Mouse (Mus musculus): ENCODE measurements at regions not wholly inside any gene's neighbourhood (a gene's known extent, or its start where the extent isn't known, plus 50 kb on each side); places are given as distances from the start of the nearest gene placed in this dataset.

DNA sequence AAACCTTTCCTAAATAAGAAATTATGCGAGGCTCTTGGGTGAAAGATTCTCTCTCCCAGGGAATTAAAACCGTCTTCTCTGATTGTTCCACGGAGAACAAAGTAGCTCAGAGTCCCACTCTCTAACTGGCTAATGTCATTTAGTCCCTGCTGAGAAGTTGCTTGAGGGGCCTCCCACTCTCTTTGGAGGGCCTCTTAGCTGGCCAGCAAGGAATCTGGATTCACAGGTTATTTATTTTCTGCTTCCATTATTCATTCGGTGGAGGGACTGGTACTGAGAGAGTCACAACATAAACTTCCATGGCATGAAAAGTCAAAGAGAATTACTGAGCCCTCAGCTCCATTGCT, 210.8 kb downstream of the Mex3b start:
- no peak for DNase-seq

DNA sequence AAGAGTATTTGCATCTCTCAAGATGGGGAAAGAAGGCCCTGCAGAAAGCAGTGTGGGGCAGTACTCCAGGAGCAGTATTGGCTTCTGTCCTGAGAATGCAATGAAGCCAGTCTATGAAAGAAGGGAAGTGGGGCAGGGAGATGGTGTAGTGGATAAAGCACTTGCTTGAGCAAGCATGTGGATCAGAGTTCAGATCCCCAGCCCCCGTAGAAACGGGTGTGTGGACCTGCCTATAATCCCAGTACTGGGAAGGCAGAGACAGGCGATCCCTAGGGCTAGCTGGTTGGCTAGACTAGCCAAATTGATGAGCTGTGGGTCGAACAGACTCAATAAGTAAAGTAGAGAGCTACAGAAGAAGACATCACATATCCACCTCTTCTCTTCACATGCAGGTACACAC, 211.6 kb downstream of the Mex3b start:
- DNase-seq = no peak

DNA sequence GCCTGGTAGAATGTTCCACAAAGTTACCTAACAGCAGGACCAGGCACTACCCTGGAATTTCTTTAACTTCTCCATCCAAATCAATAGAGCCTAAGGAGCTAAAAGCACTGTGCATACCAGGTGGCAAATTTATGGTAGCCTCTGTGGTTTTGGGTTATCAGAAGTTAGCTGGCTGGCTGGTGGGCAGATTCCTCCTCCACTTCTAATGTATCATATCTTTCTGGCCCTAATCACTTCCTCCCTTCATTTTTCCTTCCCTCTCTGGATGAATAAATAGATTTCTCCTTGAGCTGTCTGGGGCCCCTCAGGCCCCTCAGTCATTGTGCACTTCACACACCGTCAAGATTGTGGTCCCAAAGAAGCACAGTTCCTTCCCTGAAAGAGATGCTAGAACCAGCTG, 212.7 kb downstream of the Mex3b start:
- DNase-seq = no peak

DNA sequence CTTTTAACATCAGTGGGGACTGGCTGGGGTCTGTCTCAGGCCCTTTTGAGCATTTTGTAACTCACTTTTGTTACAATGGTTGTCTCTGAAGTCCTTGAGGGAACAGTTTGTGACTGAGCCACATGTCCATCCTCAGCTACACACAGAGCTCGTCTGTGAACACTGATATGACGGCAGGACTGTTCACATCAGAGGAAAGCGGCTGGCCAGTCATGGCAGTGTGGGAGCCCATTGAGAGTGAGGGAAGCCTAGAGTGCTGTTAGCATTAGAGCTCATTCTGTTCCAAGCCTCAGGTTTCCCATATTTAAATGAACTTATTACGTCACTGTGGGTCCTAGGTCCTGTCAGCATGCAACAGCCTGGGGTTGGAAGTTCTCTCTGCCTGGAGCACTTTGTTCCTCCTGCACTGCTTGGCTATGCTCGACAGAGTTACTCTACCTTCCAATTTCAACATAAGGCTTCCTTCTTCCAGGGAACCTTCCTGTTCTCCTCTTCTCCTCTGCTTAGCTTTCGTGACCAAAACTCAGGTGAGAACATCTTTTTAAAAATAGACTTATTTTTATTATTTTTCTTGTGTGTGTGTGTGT, 217.5 kb downstream of the Mex3b start:
- no peak for DNase-seq

DNA sequence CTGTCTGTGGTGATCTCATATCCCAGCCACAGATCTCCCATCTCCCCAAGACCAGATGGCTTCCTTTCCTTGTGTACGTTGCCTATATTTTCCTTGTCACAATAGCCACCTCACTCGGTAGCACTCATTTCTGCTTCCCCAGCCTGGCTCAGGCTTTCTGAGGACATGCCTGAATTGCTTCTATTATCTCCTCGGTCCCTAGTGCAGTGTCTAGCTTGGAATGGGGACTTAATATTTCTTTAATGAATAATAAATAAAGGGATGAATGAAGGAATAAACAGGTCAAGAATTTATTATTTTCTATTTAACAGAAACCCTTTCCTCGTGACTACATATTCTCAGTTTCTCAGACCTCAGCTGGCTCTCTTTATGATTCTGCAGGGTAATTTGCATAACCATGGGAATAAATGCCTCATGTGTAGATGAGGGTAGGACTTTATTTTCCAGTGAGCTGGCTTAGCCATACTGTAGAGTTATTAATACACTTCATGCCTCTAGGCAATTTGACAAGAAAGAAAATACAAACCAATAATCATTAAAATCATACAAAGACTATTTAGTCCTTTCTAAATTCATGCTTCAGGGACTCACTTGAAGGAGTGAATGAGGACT, 218.5 kb downstream of the Mex3b start:
- DNase-seq = no peak

DNA sequence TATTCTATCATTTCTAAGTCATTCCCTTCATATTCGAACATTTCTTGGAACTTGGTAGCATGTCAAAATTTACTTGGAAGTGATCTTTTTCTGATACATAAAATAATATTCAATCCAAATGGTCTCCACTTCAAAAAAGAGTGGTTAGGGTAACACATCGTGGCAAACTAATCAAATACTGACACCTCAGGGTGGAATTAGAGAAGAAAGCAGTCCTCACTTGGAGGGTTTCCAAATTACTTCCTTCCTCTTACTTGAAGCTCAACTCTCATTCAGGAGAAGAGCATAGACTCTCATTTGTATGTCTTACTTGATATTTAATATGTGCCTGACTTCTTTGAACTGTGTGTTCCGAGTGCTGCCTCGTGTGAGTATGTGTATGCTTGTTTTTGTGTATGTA, 220.3 kb downstream of the Mex3b start:
- DNase-seq = no peak

DNA sequence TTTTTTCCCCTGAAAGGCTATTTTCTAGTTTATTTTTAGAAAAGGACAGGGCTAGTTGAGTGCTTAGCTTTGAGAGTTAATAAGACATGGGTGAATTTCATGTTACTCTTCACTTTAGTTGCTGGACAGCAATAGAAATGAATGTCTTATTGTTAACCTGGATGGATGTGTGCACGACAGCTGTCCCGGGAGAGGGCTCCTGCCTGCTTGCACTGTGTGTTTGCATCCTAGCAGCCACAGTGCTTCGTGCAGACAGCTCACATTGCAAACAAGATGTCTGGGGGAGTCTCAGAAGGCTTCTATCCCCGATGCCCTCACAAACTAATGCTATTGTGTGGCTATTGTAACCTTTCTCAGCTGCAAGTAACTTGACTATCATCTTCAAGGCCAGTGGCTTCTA, 221.0 kb downstream of the Mex3b start:
- no peak for DNase-seq

DNA sequence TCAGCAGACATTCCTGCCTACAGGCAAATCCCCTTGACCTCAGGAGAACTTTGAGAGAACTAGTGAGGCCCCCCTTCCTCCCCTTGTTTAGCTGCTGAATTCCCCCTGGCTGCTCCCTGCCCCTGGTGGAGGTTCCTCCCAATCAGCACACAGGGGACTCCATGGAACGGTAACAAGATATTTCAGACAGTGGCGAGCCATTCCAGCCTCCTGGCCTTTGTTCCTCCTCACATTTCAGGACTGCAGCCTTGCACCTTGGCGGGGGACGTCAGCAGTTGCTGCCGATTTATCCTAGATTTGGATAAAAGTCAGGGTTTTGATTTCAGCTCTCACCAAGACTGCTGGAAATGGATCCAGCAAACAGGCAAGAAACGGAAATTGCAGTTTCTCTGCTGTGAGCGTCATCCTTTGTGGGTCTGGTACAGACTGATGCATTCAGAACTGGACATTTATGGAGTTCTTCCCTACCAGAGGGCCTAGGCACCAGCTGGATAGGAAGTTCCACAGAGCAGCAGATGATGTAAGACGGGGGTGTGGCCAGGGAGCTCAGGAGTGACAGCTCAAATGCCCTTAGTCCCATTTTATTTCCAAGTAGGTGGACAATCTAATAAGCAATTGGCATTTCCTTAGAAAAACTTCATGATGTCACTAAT, 222.3 kb downstream of the Mex3b start:
- no peak for DNase-seq

DNA sequence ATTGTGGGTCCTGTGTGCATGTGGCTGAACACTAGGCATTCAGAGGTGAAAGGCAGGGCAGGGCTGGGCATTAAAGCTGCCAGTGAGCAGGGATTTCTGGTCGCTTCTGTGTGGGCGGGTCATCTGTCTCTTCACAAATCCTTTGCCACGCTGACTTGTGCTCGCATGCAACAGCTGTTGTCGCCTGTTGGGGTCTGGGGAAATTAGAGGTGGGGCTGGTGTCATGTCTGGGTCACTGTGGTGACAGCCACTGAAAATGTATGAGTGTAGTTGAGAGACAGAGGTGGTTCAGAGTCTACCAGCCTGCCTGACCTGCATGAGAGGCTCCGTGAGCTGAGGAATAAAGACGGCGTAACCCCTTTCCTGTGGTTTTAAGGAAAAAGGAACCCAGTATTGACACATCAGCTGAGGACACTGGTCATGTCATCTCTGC, 226.8 kb downstream of the Mex3b start:
- no peak for DNase-seq

DNA sequence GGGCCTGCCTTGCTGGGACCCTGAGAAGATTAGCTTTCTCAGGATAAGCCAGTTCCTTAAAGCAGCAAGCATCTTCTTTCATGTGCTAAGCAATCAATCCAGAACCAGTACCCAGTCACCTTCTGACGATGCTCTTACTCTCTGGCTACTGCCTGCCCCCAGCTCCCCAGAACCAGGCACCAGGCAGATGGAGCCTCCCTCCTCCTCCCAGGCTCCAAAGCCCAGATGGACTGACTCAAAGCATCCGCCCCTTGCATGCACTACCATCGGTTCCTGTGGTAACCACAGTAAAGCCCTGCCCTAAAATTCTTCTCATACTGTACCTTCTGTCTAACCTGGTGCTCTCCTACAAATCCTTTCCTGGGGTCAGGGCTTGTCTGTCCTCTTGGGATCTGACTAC, 227.8 kb downstream of the Mex3b start:
- no peak for DNase-seq

DNA sequence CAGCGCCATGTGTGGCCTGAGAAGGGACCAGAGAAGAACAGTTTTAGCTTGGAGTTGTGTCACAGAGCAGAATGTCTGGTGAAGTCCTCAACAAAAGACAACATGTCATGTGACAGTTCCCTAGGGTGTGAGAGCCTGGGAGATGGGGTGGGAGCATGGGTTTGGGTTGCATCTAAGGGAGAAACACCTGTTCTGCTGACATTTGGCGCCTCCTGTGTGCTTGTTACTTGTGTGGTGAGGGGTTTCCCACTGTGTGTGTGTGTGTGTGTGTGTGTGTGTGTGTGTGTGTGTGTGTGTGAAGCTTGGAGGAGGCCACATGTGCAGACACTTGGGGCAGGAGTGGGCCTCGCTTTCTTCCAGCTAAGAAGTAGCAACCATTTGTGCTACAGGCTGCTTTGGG, 228.5 kb downstream of the Mex3b start:
- DNase-seq = no peak

DNA sequence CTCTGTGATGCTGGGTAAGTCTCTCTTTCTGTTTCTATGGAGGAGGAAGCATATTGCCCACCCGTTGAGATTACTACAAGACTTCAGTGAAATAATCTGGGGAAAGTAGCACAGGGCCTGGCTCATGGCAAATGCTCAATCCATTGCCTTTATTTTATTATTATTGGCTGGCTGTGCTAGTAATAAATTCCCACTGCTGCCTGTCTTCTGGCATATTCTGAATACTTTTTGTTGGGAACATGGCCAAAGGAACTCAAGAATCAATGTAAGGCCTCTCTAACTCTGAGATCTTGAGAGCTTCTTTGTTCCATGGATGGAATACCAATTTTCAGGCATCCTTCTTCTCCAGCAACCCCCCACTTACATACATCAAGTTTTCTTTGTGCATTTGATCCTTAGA, 237.3 kb downstream of the Mex3b start:
- no peak for DNase-seq

DNA sequence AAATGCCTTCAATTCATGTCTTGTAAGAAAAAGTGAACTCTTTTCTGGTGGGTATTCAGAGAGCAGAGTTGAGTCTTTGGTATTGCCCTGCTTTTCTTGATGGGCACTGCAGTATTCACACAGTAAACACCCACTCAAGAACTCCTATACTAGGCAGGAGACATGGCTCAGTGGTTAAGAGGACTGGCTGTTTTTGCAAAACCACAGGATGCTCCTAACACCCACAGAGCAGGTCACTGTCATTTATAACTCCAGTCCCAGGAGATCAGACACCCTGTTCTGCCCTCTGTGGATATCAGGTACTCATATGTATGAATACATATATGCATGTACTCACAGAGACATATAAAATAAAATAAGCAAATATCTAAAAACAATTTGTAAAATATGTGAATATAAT, 238.5 kb downstream of the Mex3b start:
- peak; percentile 23 to 24 for DNase-seq

DNA sequence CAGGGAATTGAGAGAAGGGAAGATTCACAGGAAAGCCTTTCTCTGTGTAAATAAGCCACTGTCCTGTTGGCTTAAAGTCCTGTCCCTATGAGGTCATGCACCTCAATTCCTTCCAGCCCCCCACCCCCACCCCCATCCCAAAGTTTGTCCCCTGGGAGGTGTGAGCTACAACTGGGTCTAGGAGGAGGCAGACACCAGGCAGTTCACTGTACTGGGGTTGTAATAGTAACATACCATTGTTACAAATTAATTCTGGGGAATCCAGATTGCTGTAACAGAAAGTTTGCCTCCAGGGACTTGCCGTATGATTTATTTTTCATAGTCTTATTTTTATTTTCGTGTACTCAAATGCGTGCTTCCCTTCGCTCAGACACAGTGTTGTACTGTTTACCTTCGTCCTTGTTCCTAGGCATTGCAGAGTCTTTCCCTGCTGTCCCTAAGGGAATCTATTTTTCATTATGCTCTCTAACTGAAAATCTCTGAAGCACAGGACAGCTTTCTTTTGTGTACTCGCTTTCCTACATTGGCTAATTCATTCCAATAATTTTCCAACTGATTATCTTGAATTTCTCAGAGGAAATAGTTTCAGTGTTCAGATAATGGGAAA, 244.2 kb downstream of the Mex3b start:
- no peak for DNase-seq

DNA sequence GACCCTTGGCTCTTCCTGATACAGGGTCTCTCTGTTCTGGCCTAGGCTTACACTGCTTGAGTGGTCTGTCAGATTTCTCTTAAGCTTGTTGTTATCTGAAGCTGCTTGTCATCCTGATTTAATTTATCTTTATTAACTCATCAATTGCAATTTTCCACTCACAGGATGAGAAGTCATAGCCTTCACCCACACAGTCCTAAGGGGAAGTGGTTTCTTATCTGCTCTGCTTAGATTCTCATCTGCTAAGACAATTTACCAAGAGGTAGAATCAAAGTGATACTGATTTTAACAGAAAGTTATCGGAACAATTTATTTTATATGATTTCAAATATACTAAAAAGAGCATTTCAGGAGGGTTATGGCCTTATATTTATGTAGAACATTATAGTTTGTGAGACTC, 249.4 kb downstream of the Mex3b start:
- DNase-seq = no peak

DNA sequence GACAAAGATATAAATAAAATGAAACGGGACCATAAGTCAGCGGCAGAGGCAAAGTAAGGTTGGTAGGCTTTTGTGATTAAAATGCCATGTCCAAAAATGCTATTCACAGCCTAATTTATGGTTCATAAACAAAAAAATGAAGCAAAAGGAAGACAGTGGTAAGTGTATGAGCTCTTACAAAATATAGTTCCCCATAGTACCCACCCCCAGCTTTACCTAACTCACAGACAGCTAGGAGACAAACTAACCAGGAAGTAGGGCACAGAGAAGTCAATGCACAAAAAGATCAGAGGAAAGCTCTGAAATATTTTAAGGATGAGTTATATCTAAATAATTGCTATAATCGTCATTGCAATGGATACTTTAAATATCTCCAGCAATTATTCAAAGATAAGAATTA, 249.9 kb downstream of the Mex3b start:
- no peak for DNase-seq

DNA sequence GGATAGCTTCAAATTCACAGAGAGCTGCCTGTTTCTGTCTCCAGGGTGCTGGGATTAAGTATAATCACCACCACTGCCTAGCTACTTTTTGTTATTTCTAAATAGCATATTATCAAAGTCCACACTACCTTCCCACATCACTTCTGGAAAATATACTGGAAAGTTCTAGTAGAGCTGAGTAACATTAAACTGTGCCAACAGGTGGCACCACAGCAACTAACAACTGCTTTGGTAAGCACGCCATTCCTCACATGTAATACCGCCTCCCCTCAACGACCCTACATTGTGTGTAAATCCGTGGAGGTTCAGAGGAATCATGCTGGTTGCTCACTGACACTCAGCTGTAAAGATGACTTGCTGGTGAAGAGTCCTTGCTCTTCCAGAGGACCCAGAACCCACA, 259.1 kb downstream of the Mex3b start:
- no peak for DNase-seq

DNA sequence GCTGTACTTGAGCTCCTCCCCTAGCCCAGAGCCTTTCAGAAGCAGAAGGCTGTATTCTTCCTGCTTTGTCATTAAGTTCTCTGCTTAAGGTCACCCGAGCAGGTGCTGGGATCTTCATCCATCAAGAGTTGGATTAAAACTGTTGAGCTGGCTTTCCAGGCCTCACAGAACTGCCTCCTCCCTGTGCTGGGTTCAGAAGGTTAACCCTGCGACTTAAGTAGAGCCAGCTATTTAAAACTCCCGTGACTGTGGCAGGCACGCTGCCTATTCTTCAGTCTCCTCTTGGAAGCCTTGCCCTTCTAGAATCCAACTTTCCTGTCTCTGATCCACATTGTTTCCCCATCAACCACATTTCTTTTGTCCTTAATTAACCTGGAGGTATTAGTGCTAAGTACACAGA, 273.1 kb downstream of the Mex3b start:
- DNase-seq = no peak

DNA sequence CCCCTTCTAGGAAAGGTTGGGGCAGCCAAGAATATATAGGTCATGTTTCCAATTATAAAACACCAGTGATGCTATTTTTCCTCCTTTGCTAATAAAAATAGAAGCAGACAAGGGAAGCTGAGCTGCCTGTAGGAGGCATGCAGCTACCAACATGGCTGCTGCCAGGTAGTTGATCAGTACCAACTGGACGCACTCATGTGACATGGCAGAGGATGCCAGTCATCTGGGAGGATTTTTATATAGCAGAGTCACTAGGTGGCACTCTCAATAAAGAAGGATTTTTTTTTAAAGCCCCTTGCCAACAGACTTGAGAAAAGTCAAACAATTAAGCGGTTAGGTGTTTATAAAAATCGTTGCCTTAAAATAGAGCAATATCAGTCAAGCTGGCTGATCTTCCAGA, 273.5 kb downstream of the Mex3b start:
- no peak for DNase-seq

DNA sequence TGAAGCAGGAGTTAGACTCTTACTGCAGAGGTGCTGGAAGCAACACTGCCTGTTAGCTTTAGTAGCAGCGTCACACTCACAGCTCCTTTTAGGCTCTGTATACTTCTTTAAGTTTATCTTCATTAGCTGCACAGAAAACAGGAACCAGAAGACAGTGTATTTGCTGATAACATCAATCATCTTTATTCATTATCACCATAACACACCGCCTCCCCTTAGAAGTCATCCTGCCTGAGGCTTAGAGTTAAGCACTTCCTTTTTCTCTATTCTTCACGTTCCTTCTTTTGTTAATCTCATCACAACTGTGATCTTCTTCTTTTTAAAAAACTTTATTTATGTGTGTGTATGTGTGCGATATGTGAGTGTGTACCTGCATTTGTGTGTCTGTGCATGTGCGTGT, 276.9 kb downstream of the Mex3b start:
- no peak for DNase-seq

DNA sequence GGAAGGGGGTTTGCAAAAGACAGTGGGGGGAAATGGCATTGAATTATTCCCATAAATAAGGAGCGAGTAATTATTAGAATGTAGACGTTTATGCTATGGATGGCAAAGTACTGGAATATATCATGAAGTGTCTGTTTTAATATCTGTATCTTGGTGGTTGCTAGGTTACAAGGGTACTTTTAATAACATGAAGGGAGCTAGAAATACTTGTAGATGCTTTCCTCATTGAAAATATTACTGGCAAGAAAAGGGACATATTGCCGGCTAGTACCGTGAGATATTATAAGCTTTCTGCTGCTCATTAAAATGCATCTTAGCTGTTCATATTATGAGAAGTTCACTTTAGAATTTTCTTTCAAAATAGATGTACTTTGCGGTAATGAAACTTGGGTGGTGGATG, 278.4 kb downstream of the Mex3b start:
- no peak for DNase-seq

DNA sequence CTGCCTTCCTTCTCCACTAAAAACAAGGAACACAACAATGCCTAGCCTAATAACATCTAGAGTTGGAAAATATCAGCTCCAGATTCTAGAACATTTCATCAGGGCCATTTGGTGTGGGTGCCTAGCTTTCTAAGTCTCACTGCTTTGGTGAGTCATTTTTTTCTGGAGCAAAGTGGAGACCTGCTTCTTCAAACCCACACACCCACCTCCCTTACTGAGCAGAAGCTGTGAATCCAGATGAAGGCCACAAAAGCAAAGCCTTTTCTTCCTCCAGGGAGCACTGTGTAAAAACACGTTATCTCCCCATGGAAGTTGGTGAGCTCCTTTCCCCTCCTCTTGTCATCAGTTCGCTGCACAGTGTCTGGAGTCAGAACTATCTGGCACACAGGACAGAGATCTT, 294.1 kb downstream of the Mex3b start:
- DNase-seq = no peak

DNA sequence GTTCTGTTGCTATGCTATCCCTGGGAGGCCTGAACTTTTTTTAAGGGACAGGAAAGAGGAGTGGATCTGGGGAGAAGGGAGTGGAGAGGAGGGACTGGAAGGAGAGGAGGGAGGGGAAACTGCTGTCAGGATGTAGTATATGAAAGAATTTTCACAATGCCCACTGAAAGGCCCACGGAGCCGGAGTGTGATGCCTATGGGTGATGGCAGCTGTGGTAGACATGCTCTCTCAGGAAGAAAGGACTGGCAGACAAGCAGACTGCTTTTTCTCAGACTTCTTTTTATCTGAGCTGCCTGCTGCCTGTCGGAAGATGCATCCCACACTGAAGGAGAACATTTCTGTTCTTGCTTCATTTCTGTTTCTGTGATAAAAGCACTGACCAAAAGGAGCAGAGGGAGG, 295.7 kb downstream of the Mex3b start:
- DNase-seq = no peak

DNA sequence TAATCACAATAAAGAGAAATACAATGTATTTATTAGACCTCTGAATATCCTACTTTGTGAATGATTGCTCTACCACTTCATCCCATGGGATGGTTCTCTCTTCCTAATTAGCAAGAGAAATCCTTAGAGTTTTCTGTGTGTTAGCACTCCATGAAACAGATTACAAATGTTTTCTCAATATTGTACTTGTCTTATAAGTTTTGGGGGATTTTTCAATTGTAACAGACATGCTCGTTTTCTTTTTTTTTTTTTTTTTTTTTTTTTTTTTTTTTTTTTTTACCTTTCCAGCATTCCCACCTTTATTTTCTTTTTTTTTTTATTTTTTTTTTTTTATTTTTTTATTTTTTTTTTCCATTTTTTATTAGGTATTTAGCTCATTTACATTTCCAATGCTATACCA, 312.3 kb downstream of the Mex3b start:
- no peak for DNase-seq

DNA sequence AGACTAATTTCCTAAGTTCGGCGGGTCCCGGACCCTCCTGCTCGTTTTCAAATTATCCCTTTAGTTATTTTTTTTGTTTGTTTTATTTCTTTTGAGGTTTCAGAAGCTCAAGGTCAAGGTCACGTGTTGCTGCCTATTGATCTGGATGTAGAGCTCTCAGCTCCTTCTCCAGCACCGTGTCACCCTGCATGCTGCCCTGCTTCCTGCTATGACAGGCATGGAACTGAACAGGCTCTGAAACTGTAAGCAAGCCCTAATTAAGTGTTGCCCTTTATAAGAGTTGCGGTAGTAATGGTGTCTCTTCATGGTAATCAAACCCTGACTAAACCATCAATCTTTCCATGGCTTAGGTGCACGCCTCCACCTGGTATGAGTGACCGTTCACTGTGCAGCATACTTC, 319.2 kb downstream of the Mex3b start:
- no peak for DNase-seq
